Mouse (Mus musculus): ENCODE results near the gene Naaa. TPM values are rescaled to one million over a fixed set of nuclear protein-coding genes. Genes with fewer than 3 reads are reported as not detected.

The Naaa gene
- polyA plus RNA-seq, 1 experiment from 2014 or later = 24.2 TPM

GRCm38 (mm10) chr5:92270496-92270895, 7.5 kb downstream of the Naaa start:
- no peak overlapping the region for H3K4me2 ChIP-seq (replicated peaks; ENCODE audit: low read depth, low read length)
- H3K4me3 ChIP-seq (ENCODE audit: low read length) = no peak overlapping the region
- H3K36me3 ChIP-seq (ENCODE audit: insufficient read depth, low read length) = no peaks in the 10 kb centered on the region
- no peaks in the 10 kb centered on the region for H3K9me3 ChIP-seq (ENCODE audit: low read length)
- no peak for ATAC-seq (ENCODE audit: low FRiP score, low TSS enrichment)
- no peaks in the 10 kb centered on the region for H3K4me1 ChIP-seq (ENCODE audit: insufficient read depth, low read length)
- H3K9ac ChIP-seq (replicated peaks; ENCODE audit: low read length) = no peak overlapping the region
- WGBS = 88% methylated on average over 7 of the region's 7 CpGs
- no peaks in the 10 kb centered on the region for H3K27me3 ChIP-seq (ENCODE audit: insufficient read depth, low read length)
- no peak overlapping the region for H3K27ac ChIP-seq (ENCODE audit: low read length)

GRCm38 (mm10) chr5:92263761-92264359, 14.1 kb downstream of the Naaa start:
- Histone ChIP-seq H3K9ac (replicated peaks; ENCODE audit: low read length) (no peak overlapping the region), H3K4me3 (ENCODE audit: low read length) (no peak overlapping the region), H3K9me3 (ENCODE audit: low read length) (no peaks in the 10 kb centered on the region), H3K4me1 (ENCODE audit: insufficient read depth, low read length) (peaks cover 11% of the 10 kb centered on the region), H3K4me2 (replicated peaks; ENCODE audit: low read depth, low read length) (no peak overlapping the region), H3K36me3 (ENCODE audit: insufficient read depth, low read length) (no peaks in the 10 kb centered on the region), H3K27ac (ENCODE audit: low read length) (peak overlapping the region; percentile 58), H3K27me3 (ENCODE audit: insufficient read depth, low read length) (no peaks in the 10 kb centered on the region)
- 42% methylated on average over 4 of the region's 4 CpGs for WGBS
- ATAC-seq (ENCODE audit: low FRiP score, low TSS enrichment) = peak; percentile 76

- H3K4me2 ChIP-seq (replicated peaks; ENCODE audit: low read depth, low read length) = no peak overlapping the region
- whole genome bisulfite sequencing = 85% methylated on average over 8 of the region's 8 CpGs
- H3K36me3 ChIP-seq (ENCODE audit: insufficient read depth, low read length) = no peaks in the 10 kb centered on the region
- ATAC-seq (ENCODE audit: low FRiP score, low TSS enrichment) = no peak
- H3K4me3 ChIP-seq (ENCODE audit: low read length) = no peak overlapping the region
- H3K9me3 ChIP-seq (ENCODE audit: low read length) = no peaks in the 10 kb centered on the region
- H3K4me1 ChIP-seq (ENCODE audit: insufficient read depth, low read length) = peaks cover 14% of the 10 kb centered on the region
- H3K27ac ChIP-seq (ENCODE audit: low read length) = no peak overlapping the region
- H3K9ac ChIP-seq (replicated peaks; ENCODE audit: low read length) = no peak overlapping the region
- no peaks in the 10 kb centered on the region for H3K27me3 ChIP-seq (ENCODE audit: insufficient read depth, low read length)
These were observed 15.3 kb downstream of the Naaa start for GRCm38 (mm10) chr5:92262646-92263045.

GRCm38 (mm10) chr5:92256218-92256617, 21.8 kb downstream of the Naaa start, which contains the start of gene Ppef2:
Gene Ppef2, minus strand, starts transcription at chr5:92256278.
- Histone ChIP-seq H3K27me3 (ENCODE audit: insufficient read depth, low read length) (no peaks in the 10 kb centered on the region), H3K27ac (ENCODE audit: low read length) (peak within 1 kb of the TSS; percentile 71), H3K9ac (replicated peaks; ENCODE audit: low read length) (no peak within 1 kb of the TSS), H3K4me1 (ENCODE audit: insufficient read depth, low read length) (peaks cover 19% of the 10 kb centered on the region), H3K4me3 (ENCODE audit: low read length) (no peak within 1 kb of the TSS), H3K4me2 (replicated peaks; ENCODE audit: low read depth, low read length) (no peak within 1 kb of the TSS), H3K36me3 (ENCODE audit: insufficient read depth, low read length) (no peaks in the 10 kb centered on the region), H3K9me3 (ENCODE audit: low read length) (no peaks in the 10 kb centered on the region)
- ATAC-seq (ENCODE audit: low FRiP score, low TSS enrichment) = 0 out of 2 replicates have a peak, but pooled peaks have one; percentile 2
- WGBS = 14% methylated on average over 6 of the region's 6 CpGs

GRCm38 (mm10) chr5:92254476-92254875, 23.5 kb downstream of the Naaa start:
- Histone ChIP-seq H3K4me2 (replicated peaks; ENCODE audit: low read depth, low read length) (no peak overlapping the region), H3K9me3 (ENCODE audit: low read length) (peaks cover 5% of the 10 kb centered on the region; the same call in 1 of the 2 replicates), H3K36me3 (ENCODE audit: insufficient read depth, low read length) (no peaks in the 10 kb centered on the region), H3K9ac (replicated peaks; ENCODE audit: low read length) (no peak overlapping the region), H3K27me3 (ENCODE audit: insufficient read depth, low read length) (no peaks in the 10 kb centered on the region), H3K27ac (ENCODE audit: low read length) (no peak overlapping the region), H3K4me1 (ENCODE audit: insufficient read depth, low read length) (peaks cover 19% of the 10 kb centered on the region), H3K4me3 (ENCODE audit: low read length) (no peak overlapping the region)
- WGBS = 31% methylated on average over 6 of the region's 6 CpGs
- ATAC-seq (ENCODE audit: low FRiP score, low TSS enrichment) = no peak; the same call in 1 of the 2 replicates

GRCm38 (mm10) chr5:92252797-92253343, 25.1 kb downstream of the Naaa start:
- peaks cover 5% of the 10 kb centered on the region; the same call in 1 of the 2 replicates for H3K9me3 ChIP-seq (ENCODE audit: low read length)
- peaks cover 16% of the 10 kb centered on the region for H3K4me1 ChIP-seq (ENCODE audit: insufficient read depth, low read length)
- no peak overlapping the region for H3K9ac ChIP-seq (replicated peaks; ENCODE audit: low read length)
- H3K27ac ChIP-seq (ENCODE audit: low read length) = no peak overlapping the region
- H3K4me3 ChIP-seq (ENCODE audit: low read length) = no peak overlapping the region
- ATAC-seq (ENCODE audit: low FRiP score, low TSS enrichment) = no peak
- WGBS = 33% methylated on average over 18 of the region's 18 CpGs
- no peak overlapping the region for H3K4me2 ChIP-seq (replicated peaks; ENCODE audit: low read depth, low read length)
- no peaks in the 10 kb centered on the region for H3K36me3 ChIP-seq (ENCODE audit: insufficient read depth, low read length)
- H3K27me3 ChIP-seq (ENCODE audit: insufficient read depth, low read length) = no peaks in the 10 kb centered on the region

GRCm38 (mm10) chr5:92252031-92252430, 25.9 kb downstream of the Naaa start:
- Histone ChIP-seq H3K36me3 (ENCODE audit: insufficient read depth, low read length) (no peaks in the 10 kb centered on the region), H3K4me3 (ENCODE audit: low read length) (no peak overlapping the region), H3K27ac (ENCODE audit: low read length) (no peak overlapping the region), H3K9ac (replicated peaks; ENCODE audit: low read length) (no peak overlapping the region), H3K9me3 (ENCODE audit: low read length) (peaks cover 5% of the 10 kb centered on the region; the same call in 1 of the 2 replicates), H3K27me3 (ENCODE audit: insufficient read depth, low read length) (no peaks in the 10 kb centered on the region), H3K4me1 (ENCODE audit: insufficient read depth, low read length) (peaks cover 10% of the 10 kb centered on the region), H3K4me2 (replicated peaks; ENCODE audit: low read depth, low read length) (no peak overlapping the region)
- ATAC-seq (ENCODE audit: low FRiP score, low TSS enrichment) = no peak
- 94% methylated on average over 6 of the region's 6 CpGs for WGBS

- ATAC-seq (ENCODE audit: low FRiP score, low TSS enrichment) = no peak
- Histone ChIP-seq H3K27ac (ENCODE audit: low read length) (no peak overlapping the region), H3K36me3 (ENCODE audit: insufficient read depth, low read length) (no peaks in the 10 kb centered on the region), H3K9ac (replicated peaks; ENCODE audit: low read length) (no peak overlapping the region), H3K4me2 (replicated peaks; ENCODE audit: low read depth, low read length) (no peak overlapping the region), H3K9me3 (ENCODE audit: low read length) (peaks cover 5% of the 10 kb centered on the region; the same call in 1 of the 2 replicates), H3K4me1 (ENCODE audit: insufficient read depth, low read length) (no peaks in the 10 kb centered on the region), H3K4me3 (ENCODE audit: low read length) (no peak overlapping the region), H3K27me3 (ENCODE audit: insufficient read depth, low read length) (no peaks in the 10 kb centered on the region)
- 77% methylated on average over 11 of the region's 11 CpGs for WGBS
These were observed 29.4 kb downstream of the Naaa start for GRCm38 (mm10) chr5:92248614-92249013.

GRCm38 (mm10) chr5:92245483-92245882, 32.5 kb downstream of the Naaa start:
- Histone ChIP-seq H3K4me1 (ENCODE audit: insufficient read depth, low read length) (no peaks in the 10 kb centered on the region), H3K27ac (ENCODE audit: low read length) (no peak overlapping the region), H3K9me3 (ENCODE audit: low read length) (peaks cover 5% of the 10 kb centered on the region; the same call in 1 of the 2 replicates), H3K36me3 (ENCODE audit: insufficient read depth, low read length) (no peaks in the 10 kb centered on the region), H3K9ac (replicated peaks; ENCODE audit: low read length) (no peak overlapping the region), H3K27me3 (ENCODE audit: insufficient read depth, low read length) (no peaks in the 10 kb centered on the region), H3K4me3 (ENCODE audit: low read length) (no peak overlapping the region), H3K4me2 (replicated peaks; ENCODE audit: low read depth, low read length) (no peak overlapping the region)
- 89% methylated on average over 9 of the region's 9 CpGs for WGBS
- ATAC-seq (ENCODE audit: low FRiP score, low TSS enrichment) = no peak

- H3K9ac ChIP-seq (replicated peaks; ENCODE audit: low read length) = no peak overlapping the region
- 95% methylated on average over 2 of the region's 2 CpGs for WGBS
- H3K27ac ChIP-seq (ENCODE audit: low read length) = no peak overlapping the region
- H3K27me3 ChIP-seq (ENCODE audit: insufficient read depth, low read length) = no peaks in the 10 kb centered on the region
- 0 out of 2 replicates have a peak, but pooled peaks cover under 1% of the 10 kb centered on the region for H3K9me3 ChIP-seq (ENCODE audit: low read length)
- no peaks in the 10 kb centered on the region for H3K36me3 ChIP-seq (ENCODE audit: insufficient read depth, low read length)
- H3K4me1 ChIP-seq (ENCODE audit: insufficient read depth, low read length) = no peaks in the 10 kb centered on the region
- ATAC-seq (ENCODE audit: low FRiP score, low TSS enrichment) = no peak
- H3K4me2 ChIP-seq (replicated peaks; ENCODE audit: low read depth, low read length) = no peak overlapping the region
- H3K4me3 ChIP-seq (ENCODE audit: low read length) = no peak overlapping the region
These were observed 33.1 kb downstream of the Naaa start for GRCm38 (mm10) chr5:92244900-92245299.

Data from kidney, embryonic 16.5 days (tissue).